Mouse (Mus musculus) CD4-positive, CD25-positive, alpha-beta regulatory T cell, adult 2 months (primary cell): Measurements from ENCODE around the gene Prcd.
"Not testable (repeated sequence)": the region's sequence is repeated elsewhere in the genome, so short reads cannot be mapped to it uniquely, and the experiment has no call there.

Experiments used
- DNase-seq: peaks from one replicate; pipeline ENCODE4 v3.0.0-alpha.2; 2012; ENCODE audit warnings: low read depth, low spot score

The Prcd gene

GRCm38 (mm10) chr11:116648213-116648921 is 5.0 kb upstream of the Prcd start:
- DNase-seq, result no peak

- DNase-seq, result no peak
These were observed 4.4 kb upstream of the Prcd start for GRCm38 (mm10) chr11:116648976-116649375.

- no peak for DNase-seq
These were observed 3.5 kb upstream of the Prcd start for GRCm38 (mm10) chr11:116649711-116650337.

GRCm38 (mm10) chr11:116650811-116651210 is 2.5 kb upstream of the Prcd start:
- DNase-seq, result no peak

- no peak for DNase-seq
These were observed 2.0 kb upstream of the Prcd start for GRCm38 (mm10) chr11:116651339-116651738.

GRCm38 (mm10) chr11:116652330-116653098 is 820 bp upstream of the Prcd start:
- DNase-seq, result no peak

- DNase-seq, result peak; percentile 18
These were observed 431 bp downstream of the Prcd start for GRCm38 (mm10) chr11:116653709-116654221.

GRCm38 (mm10) chr11:116654255-116654821 is 1.0 kb downstream of the Prcd start, which contains the start of gene Cygb:
Cygb (minus strand) TSS chr11:116654313.
- DNase-seq, result no peak

GRCm38 (mm10) chr11:116656348-116657191 is 3.2 kb downstream of the Prcd start:
- DNase-seq, result no peak

- peak; percentile 59 for DNase-seq
These were observed 4.2 kb downstream of the Prcd start for GRCm38 (mm10) chr11:116657311-116658223.

GRCm38 (mm10) chr11:116658238-116658637 is 4.9 kb downstream of the Prcd start:
- no peak for DNase-seq

GRCm38 (mm10) chr11:116659027-116659621 is 5.8 kb downstream of the Prcd start:
- no peak for DNase-seq

GRCm38 (mm10) chr11:116660181-116660580 is 6.8 kb downstream of the Prcd start:
- no peak for DNase-seq

GRCm38 (mm10) chr11:116661291-116661947 is 8.1 kb downstream of the Prcd start:
- DNase-seq, result no peak

- DNase-seq, result no peak
These were observed 8.6 kb downstream of the Prcd start for GRCm38 (mm10) chr11:116661948-116662377.

GRCm38 (mm10) chr11:116665289-116665688 is 12.0 kb downstream of the Prcd start:
- no peak for DNase-seq

- no peak for DNase-seq
These were observed 13.2 kb downstream of the Prcd start for GRCm38 (mm10) chr11:116666566-116666965.

GRCm38 (mm10) chr11:116667012-116667411 is 13.7 kb downstream of the Prcd start:
- DNase-seq, result not testable (repeated sequence)

- DNase-seq, result peak; percentile 35
These were observed 14.6 kb downstream of the Prcd start for GRCm38 (mm10) chr11:116667930-116668329.
